Mouse (Mus musculus) spleen, adult 2 months (tissue): ENCODE results near the gene Ccna1. TPM values are rescaled to one million over a fixed set of nuclear protein-coding genes. Genes with fewer than 3 reads are reported as not detected.

ENCODE experiments used
- DNase-seq, 2 experiments: peaks; one replicate each; pipeline versions ENCODE4 v3.0.0 to v3.0.0-alpha.2; 2012 to 2021; ENCODE audit warnings: low spot score in 2 of 2, low read depth in 1 of 2
- H3K27ac ChIP-seq: fragments of 200-500 bp; 2 replicates; pipeline ENCODE4 v1.5.1; 2012; ENCODE audit warnings: low read length, inconsistent platforms; ENCODE audit not compliant: insufficient read depth
- H3K27me3 ChIP-seq: fragments of 200-500 bp; 2 replicates; pipeline ENCODE4 v1.6.1; 2012; ENCODE audit warnings: mild to moderate bottlenecking, moderate library complexity, low read length, inconsistent platforms; ENCODE audit not compliant: control insufficient read depth, insufficient read depth
- H3K36me3 ChIP-seq: fragments of 200-500 bp; 2 replicates; pipeline ENCODE4 v1.6.1; 2012; ENCODE audit warnings: mild to moderate bottlenecking, low read length, inconsistent platforms; ENCODE audit not compliant: control insufficient read depth, insufficient read depth
- H3K4me1 ChIP-seq: fragments of 200-500 bp; 2 replicates; pipeline ENCODE4 v1.6.1; 2011; ENCODE audit warnings: inconsistent platforms; ENCODE audit not compliant: control insufficient read depth, insufficient read depth, insufficient read length
- H3K4me3 ChIP-seq: fragments of 200-500 bp; 2 replicates; pipeline ENCODE4 v1.5.1; 2011; ENCODE audit warnings: mild to moderate bottlenecking, inconsistent platforms; ENCODE audit not compliant: insufficient read depth, insufficient read length; ENCODE audit errors: extremely low read depth
- CTCF ChIP-seq: fragments of 200-500 bp; IDR thresholded peaks from 2 replicates; pipeline ENCODE4 v1.5.1; 2011; ENCODE audit warnings: mild to moderate bottlenecking, inconsistent platforms; ENCODE audit not compliant: insufficient read depth, insufficient read length, insufficient replicate concordance; ENCODE audit errors: extremely low read depth
- POLR2A ChIP-seq: fragments of 200-500 bp; IDR thresholded peaks from 2 replicates; pipeline ENCODE4 v1.6.1; 2011; ENCODE audit warnings: low read depth, low read length, inconsistent platforms
- WGBS: fragments of 180-500 bp; shearing (Covaris S2); methylation state at CpG from one replicate; pipeline ENCODE4 v1.1.7; 2018; 5-methylcytosine and 5-hydroxymethylcytosine counted together
- polyA plus RNA-seq: library from polyadenylated mRNA; depleted of rRNA; stranded (reverse); fragments of >200 nt; gene quantifications from 2 replicates; pipeline ENCODE4 v1.2.3, GENCODE M21; 2012

Ccna1 gene
- polyA plus RNA-seq, 1 experiment = not detected

- Histone ChIP-seq H3K4me1 (no peaks in the 10 kb centered on the region), H3K27ac (no peak overlapping the region), H3K27me3 (no peaks in the 10 kb centered on the region), H3K4me3 (no peak overlapping the region), H3K36me3 (no peaks in the 10 kb centered on the region)
- 85% methylated on average over 8 of the region's 8 CpGs for WGBS
- no peak for DNase-seq
- TF ChIP-seq POLR2A = no peak
- no peak for TF ChIP-seq CTCF
Observed at GRCm38 (mm10) chr3:55044601-55045370, 10.5 kb downstream of the Ccna1 start.

- Histone ChIP-seq H3K36me3 (no peaks in the 10 kb centered on the region), H3K27ac (no peak overlapping the region), H3K4me3 (no peak overlapping the region), H3K4me1 (no peaks in the 10 kb centered on the region), H3K27me3 (no peaks in the 10 kb centered on the region)
- TF ChIP-seq CTCF (no peak), POLR2A (no peak)
- no peak for DNase-seq
- WGBS = 81% methylated on average over 5 of the region's 5 CpGs
Observed at GRCm38 (mm10) chr3:55037608-55038007, 17.7 kb downstream of the Ccna1 start.

- Histone ChIP-seq H3K36me3 (no peaks in the 10 kb centered on the region), H3K27ac (no peak overlapping the region), H3K4me3 (no peak overlapping the region), H3K27me3 (no peaks in the 10 kb centered on the region), H3K4me1 (no peaks in the 10 kb centered on the region)
- no peak for DNase-seq
- WGBS = 81% methylated on average over 7 of the region's 7 CpGs
- no peak for TF ChIP-seq POLR2A
Observed at GRCm38 (mm10) chr3:55027271-55027840, 27.9 kb downstream of the Ccna1 start.

GRCm38 (mm10) chr3:55025502-55025901, 29.8 kb downstream of the Ccna1 start:
- TF ChIP-seq CTCF (no peak), POLR2A (no peak)
- 89% methylated on average over 3 of the region's 3 CpGs for WGBS
- no peak overlapping the region for H3K27ac ChIP-seq
- no peaks in the 10 kb centered on the region for H3K36me3 ChIP-seq
- no peak overlapping the region for H3K4me3 ChIP-seq
- no peaks in the 10 kb centered on the region for H3K4me1 ChIP-seq
- no peak for DNase-seq
- H3K27me3 ChIP-seq = no peaks in the 10 kb centered on the region

GRCm38 (mm10) chr3:55023347-55023746, 32.0 kb downstream of the Ccna1 start:
- DNase-seq = no peak
- WGBS = 92% methylated on average over 1 of the region's 1 CpGs
- Histone ChIP-seq H3K27ac (no peak overlapping the region), H3K4me3 (no peak overlapping the region), H3K36me3 (no peaks in the 10 kb centered on the region), H3K27me3 (no peaks in the 10 kb centered on the region), H3K4me1 (no peaks in the 10 kb centered on the region)
- TF ChIP-seq CTCF (no peak), POLR2A (no peak)

GRCm38 (mm10) chr3:55022247-55022646, 33.1 kb downstream of the Ccna1 start:
- WGBS = 85% methylated on average over 1 of the region's 1 CpGs
- H3K27ac ChIP-seq = no peak overlapping the region
- H3K36me3 ChIP-seq = no peaks in the 10 kb centered on the region
- DNase-seq = no peak
- no peaks in the 10 kb centered on the region for H3K27me3 ChIP-seq
- TF ChIP-seq CTCF = no peak
- no peak for TF ChIP-seq POLR2A
- no peaks in the 10 kb centered on the region for H3K4me1 ChIP-seq
- H3K4me3 ChIP-seq = no peak overlapping the region

- Histone ChIP-seq H3K27me3 (no peaks in the 10 kb centered on the region), H3K36me3 (no peaks in the 10 kb centered on the region), H3K4me3 (no peak overlapping the region), H3K4me1 (no peaks in the 10 kb centered on the region), H3K27ac (no peak overlapping the region)
- no peak for TF ChIP-seq POLR2A
- TF ChIP-seq CTCF = no peak
- no peak for DNase-seq
- 67% methylated on average over 4 of the region's 4 CpGs for WGBS
Observed at GRCm38 (mm10) chr3:55012536-55012935, 42.8 kb downstream of the Ccna1 start.
